Mouse (Mus musculus) embryo, embryonic 10.5 days (tissue): ENCODE measurements around the gene D430019H16Rik.

ENCODE experiments used
- DNase-seq: peaks from one replicate; pipeline ENCODE4 v3.0.0-alpha.2; 2015; ENCODE audit warnings: low spot score

Gene D430019H16Rik

GRCm38 (mm10) chr12:105490227-105490626 lies 36.6 kb downstream of the D430019H16Rik start:
- no peak for DNase-seq

GRCm38 (mm10) chr12:105490794-105491193 lies 37.1 kb downstream of the D430019H16Rik start:
- DNase-seq, result no peak

- no peak for DNase-seq
These were observed 41.1 kb downstream of the D430019H16Rik start for GRCm38 (mm10) chr12:105494796-105495195.

GRCm38 (mm10) chr12:105497894-105498293 lies 44.2 kb downstream of the D430019H16Rik start:
- peak; percentile 88 for DNase-seq

GRCm38 (mm10) chr12:105498423-105498822 lies 44.8 kb downstream of the D430019H16Rik start:
- DNase-seq, result no peak

- DNase-seq, result no peak
These were observed 45.2 kb downstream of the D430019H16Rik start for GRCm38 (mm10) chr12:105498842-105499241.

- no peak for DNase-seq
These were observed 47.3 kb downstream of the D430019H16Rik start for GRCm38 (mm10) chr12:105500940-105501339.

- DNase-seq, result peak; percentile 46
These were observed 51.1 kb downstream of the D430019H16Rik start for GRCm38 (mm10) chr12:105504736-105505135.

GRCm38 (mm10) chr12:105511109-105511508 lies 57.5 kb downstream of the D430019H16Rik start:
- DNase-seq, result no peak

GRCm38 (mm10) chr12:105511671-105512502 lies 58.2 kb downstream of the D430019H16Rik start:
- no peak for DNase-seq

GRCm38 (mm10) chr12:105514111-105514510 lies 60.5 kb downstream of the D430019H16Rik start:
- no peak for DNase-seq

- DNase-seq, result no peak
These were observed 63.5 kb downstream of the D430019H16Rik start for GRCm38 (mm10) chr12:105517026-105517675.

GRCm38 (mm10) chr12:105519851-105520250 lies 66.2 kb downstream of the D430019H16Rik start:
- no peak for DNase-seq

- DNase-seq, result no peak
These were observed 67.6 kb downstream of the D430019H16Rik start for GRCm38 (mm10) chr12:105521170-105521762.

- no peak for DNase-seq
These were observed 70.1 kb downstream of the D430019H16Rik start for GRCm38 (mm10) chr12:105523737-105524136.

- DNase-seq, result no peak
These were observed 72.5 kb downstream of the D430019H16Rik start for GRCm38 (mm10) chr12:105526186-105526585.

GRCm38 (mm10) chr12:105526829-105527228 lies 73.2 kb downstream of the D430019H16Rik start:
- DNase-seq, result no peak

GRCm38 (mm10) chr12:105529545-105529944 lies 75.9 kb downstream of the D430019H16Rik start:
- no peak for DNase-seq

GRCm38 (mm10) chr12:105531724-105532371 lies 78.2 kb downstream of the D430019H16Rik start:
- DNase-seq, result peak; percentile 56

- DNase-seq, result no peak
These were observed 81.2 kb downstream of the D430019H16Rik start for GRCm38 (mm10) chr12:105534842-105535241.

GRCm38 (mm10) chr12:105535968-105536760 lies 82.5 kb downstream of the D430019H16Rik start:
- DNase-seq, result no peak
